Mouse (Mus musculus): Measurements from ENCODE around the gene Gm11111.
"Not testable (repeated sequence)": the region's sequence is repeated elsewhere in the genome, so short reads cannot be mapped to it uniquely, and the experiment has no call there.

The Gm11111 gene

GRCm38 (mm10) chr5:98552395-98552794 is at the start of gene Gm11111:
Gm11111 (plus strand) TSS chr5:98552695.
- no peak for DNase-seq

DNA sequence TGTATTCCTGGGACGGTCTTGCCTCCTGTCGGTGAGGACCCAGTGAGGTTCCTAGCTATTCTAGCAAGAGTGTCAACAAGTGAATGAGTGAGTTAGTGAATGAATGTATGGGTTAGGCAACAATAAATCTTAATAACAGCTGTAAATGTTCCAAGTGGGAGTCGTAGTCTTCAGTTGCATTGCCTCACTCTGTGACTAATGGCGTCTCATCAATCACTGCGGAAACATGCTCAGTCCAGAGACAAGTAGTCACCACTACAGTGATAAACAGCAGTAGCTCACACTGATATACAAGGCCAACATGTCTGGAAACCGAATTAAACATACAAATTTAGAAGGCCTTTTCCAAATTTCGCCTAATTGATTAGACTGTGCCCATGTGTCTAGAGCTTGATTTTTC is 36.3 kb upstream of the Gm11111 start:
- DNase-seq, result no peak

DNA sequence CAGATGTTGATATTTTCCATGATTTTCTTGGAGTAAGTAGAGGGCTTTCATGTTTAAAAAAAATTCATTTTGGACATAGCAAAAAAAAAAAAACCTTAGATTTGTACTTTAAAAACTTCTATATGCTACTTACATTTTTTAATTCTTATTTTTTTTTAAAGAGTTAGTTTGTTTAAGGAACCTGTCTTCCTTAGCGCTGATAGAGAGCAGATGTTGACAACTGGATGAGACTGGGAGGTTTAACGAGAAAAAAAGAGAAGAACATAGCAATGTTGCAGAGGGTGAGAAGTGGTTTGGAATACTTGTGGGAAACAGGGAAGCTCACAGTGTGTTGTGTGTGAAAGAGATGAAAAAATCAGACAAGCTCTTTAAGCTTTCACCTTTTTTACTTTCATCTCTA is 32.4 kb upstream of the Gm11111 start:
- no peak for DNase-seq

GRCm38 (mm10) chr5:98522270-98522977 is 30.1 kb upstream of the Gm11111 start:
- DNase-seq, result no peak

DNA sequence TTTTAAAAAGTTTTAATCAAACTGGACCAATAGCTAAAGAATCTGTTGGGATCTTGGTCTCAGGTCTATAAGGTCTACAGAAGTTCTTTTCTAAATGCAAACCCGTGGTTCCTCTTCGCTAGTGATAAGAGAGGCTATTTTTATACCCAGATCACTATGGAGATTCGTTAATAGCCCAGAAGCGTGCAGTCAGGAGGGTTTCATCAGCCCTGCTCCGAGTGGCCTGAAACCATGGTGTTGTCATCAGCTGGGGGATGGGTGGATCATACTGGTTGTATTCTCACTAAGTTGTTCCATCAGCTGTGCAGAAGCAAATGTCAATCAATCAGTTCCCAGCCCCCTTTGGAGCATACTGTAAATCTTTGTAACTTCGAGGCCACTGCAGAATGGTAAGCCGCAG is 29.4 kb upstream of the Gm11111 start:
- no peak for DNase-seq

GRCm38 (mm10) chr5:98523783-98524182 is 28.7 kb upstream of the Gm11111 start:
- DNase-seq, result no peak

DNA sequence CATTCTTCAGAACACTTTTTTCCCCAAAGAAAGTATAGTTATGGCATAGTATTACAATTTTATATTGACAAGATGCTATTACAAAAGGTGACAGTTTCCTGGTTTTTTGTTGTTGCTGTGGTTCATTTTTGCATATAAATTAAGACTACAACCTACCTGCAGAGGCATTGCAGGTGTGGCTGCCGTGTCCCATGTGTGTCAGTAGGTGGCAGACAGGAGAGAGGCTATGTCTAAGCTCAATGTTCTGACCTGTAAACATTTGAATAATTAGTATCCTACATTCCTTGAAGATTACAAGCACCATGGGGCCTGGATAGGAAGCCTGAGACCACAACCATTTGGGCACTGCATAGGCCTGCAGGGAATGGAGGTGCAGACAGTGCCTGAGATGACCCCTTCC is 11.2 kb upstream of the Gm11111 start:
- no peak for DNase-seq

DNA sequence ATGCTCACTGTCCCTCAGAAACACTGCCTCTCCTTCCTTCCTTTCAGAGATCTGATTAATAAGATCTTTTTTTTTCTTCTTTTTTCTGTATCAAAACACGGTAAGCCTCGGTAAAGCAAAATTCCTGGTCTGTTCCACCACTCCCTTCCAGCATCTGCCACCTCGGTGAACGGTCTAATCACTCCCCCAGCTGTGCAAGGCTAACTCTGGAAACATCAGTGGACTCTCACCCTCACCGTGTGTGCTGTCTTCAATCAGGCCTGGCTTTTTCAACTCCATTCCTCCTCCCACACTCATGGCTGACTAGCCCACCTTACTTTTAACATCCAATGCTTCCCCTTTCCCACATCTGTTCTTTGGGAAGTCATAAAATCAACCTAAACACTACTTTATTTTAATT is 2.2 kb upstream of the Gm11111 start:
- DNase-seq, result no peak

DNA sequence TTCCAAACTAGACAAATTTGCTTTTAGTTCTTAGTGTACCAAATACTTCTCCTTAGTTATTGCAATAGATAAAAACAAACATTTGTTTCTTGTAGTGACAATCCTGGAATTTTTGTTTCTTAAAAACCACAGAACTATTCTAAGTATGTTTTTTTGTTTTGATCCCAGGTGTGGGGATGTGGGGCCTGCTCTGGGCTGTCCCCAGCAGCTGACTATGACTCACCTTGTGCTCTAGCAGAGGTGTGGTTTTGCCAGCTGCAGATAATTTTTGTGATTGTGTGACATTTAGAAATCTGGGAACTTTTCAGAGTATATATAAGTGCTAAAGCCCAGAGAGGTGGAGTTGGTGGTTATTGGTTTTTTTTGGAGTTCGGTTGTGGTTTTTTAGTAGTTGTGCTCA is 1.6 kb upstream of the Gm11111 start:
- no peak for DNase-seq

GRCm38 (mm10) chr5:98552811-98553601 is 511 bp downstream of the Gm11111 start:
- no peak for DNase-seq

DNA sequence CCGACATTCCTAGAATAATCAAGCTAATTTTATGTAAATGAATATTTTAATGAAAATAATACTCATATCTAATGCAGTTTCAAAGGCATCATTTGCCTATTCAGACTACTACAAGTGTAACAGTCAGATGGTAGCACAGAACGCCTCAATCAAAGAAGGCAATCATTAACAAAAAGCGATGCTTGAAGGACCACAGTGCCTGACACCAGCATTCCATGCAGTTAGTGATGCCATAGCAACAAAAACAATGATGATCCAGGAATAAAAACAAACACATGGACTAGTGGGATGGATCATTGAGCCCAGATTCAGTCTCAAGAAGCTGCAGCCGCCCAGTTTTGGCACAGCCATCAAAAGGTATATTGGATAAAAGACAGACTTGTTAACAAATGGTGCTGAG is 8.8 kb downstream of the Gm11111 start:
- no peak for DNase-seq

- no peak for DNase-seq
These were observed 10.3 kb downstream of the Gm11111 start for GRCm38 (mm10) chr5:98562806-98563205.

DNA sequence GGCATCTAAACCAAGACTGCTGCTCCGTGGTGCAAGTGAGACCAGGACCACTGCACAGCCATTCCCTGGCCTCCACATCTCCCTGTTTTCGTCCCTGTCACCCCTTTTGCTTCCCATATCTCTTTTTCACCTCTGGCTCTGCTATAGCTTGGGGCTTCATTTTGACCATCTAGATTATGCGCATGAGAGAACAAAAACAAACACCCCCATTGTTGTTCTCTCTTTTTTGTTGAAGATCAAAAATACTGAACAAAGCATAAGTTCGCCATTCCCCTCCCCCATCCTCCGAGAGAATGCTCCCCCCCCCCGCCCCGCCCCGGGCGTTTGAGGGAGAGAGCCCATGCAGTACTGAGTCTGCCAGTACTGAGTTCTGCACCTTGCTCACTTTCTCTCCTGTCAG is 11.3 kb downstream of the Gm11111 start:
- no peak for DNase-seq

GRCm38 (mm10) chr5:98566461-98567193 is 14.1 kb downstream of the Gm11111 start:
- no peak for DNase-seq

DNA sequence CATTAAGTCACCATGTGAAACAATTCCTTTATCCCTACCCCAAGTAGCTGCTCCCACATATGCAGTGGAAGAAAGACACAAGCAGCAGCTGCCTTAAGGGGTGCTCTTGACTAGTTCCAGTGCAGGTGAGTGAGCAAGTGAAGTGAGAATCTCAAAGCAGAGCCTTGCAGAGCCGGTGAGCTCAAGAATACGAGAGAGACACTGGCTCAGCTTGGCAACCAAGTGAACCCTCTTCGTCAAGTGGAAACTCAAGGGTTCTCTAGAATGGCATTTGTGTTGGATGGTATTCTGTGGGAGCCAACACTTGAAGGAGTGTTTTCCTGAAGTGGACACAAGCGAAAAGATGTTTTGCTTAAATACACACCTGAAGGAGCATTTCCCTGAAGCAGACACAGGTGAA is 16.0 kb downstream of the Gm11111 start:
- DNase-seq, result no peak

- no peak for DNase-seq
These were observed 16.6 kb downstream of the Gm11111 start for GRCm38 (mm10) chr5:98569029-98569513.

GRCm38 (mm10) chr5:98572392-98572791 is 19.9 kb downstream of the Gm11111 start:
- no peak for DNase-seq

GRCm38 (mm10) chr5:98574711-98575470 is 22.4 kb downstream of the Gm11111 start:
- no peak for DNase-seq

DNA sequence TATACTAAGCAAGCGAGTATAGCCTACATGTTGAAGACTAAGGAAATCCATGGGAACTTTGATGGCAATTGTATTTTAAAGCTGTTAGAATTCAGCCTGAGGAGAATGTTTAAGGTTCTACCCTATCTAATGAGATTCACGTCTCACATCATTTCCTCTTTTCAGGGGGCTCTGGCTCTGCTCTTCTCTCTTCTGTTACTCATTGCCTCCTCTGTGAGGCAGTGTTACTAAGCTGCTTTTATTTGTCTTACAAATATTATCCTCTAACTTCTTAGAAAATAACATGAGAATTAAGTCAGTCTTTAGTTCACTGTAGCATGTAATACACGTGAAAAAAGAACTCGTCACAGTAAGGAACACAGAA is 23.0 kb downstream of the Gm11111 start:
- DNase-seq, result no peak

- not testable (repeated sequence) for DNase-seq
These were observed 24.0 kb downstream of the Gm11111 start for GRCm38 (mm10) chr5:98576538-98576937.

- no peak for DNase-seq
These were observed 25.9 kb downstream of the Gm11111 start for GRCm38 (mm10) chr5:98578398-98578797.

DNA sequence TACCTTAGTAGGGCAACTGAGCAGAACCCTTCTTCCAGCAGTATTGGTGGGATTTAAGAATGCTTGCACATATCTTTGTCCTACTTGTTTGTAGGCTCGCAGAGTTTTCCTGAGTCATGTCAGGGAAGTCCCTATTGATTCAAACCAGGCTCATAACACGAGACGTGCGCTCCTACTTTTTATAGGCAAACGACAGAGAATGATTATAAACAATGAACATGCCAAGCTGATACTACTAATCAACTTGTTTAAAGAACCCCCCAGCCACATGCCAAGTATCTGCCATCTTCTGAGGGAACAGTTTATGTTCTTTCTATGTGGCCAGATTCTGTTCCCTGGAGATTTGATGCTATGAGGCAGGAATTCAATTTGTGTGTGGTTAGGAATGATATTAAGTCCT is 28.3 kb downstream of the Gm11111 start:
- DNase-seq, result no peak

DNA sequence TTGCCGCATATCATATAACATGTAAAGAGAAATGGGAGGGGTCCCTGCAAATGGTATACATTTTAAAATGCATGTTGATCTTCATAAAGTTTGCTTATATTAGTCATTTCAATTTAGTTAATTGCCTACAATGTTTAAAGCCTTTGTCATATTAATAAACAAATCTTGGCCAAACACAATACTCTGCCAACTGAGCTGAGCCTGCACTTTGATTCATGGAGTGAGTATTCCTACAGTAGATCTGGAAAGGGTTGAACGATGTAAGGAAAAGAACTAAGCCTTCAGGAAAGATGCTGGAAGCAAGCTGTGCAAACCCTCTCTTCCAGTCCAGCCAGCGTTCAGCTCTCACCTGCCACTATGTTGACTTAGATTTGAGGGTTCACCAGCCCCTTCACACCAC is 29.6 kb downstream of the Gm11111 start:
- no peak for DNase-seq
